Mouse (Mus musculus): Measurements from ENCODE around the gene Iqcf3. TPM values are rescaled to one million over a fixed set of nuclear protein-coding genes. Genes with fewer than 3 reads are reported as not detected.

Gene Iqcf3
- polyA plus RNA-seq, 1 experiment = 612 TPM

DNA sequence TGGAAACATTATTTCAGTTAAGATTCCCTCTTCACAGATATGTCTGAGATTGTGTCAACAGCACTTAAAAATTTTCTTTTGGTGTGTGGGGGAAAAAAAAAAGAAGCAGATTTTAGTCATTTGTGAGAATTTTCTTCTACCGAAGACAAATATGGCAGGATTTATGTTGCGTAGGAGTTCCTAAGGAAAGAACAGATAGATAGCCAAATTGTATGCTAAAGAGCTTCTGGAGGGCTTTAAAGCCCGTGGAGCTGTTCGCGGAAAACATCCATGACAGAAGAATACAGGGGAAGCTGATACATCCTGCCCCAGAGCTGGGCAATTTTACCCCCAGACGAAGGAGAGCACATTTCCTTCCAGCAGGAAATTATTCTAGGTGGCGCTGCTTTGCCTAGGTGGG lies 18.6 kb upstream of the Iqcf3 start:
- H3K27ac ChIP-seq (ENCODE audit: control insufficient read depth, insufficient read depth, low read depth, low read length) = no peak overlapping the region
- no peak overlapping the region for H3K4me3 ChIP-seq (ENCODE audit: control insufficient read depth, low read depth, low read length)
- no peaks in the 10 kb centered on the region for H3K36me3 ChIP-seq (ENCODE audit: control insufficient read depth, insufficient read depth, low read length)
- TF ChIP-seq CTCF (IDR thresholded peaks at IDR 0.05; ENCODE audit: control insufficient read depth, insufficient read depth, insufficient replicate concordance, low read depth, low read length) (no peak), POLR2A (IDR thresholded peaks at IDR 0.05; ENCODE audit: control insufficient read depth, low read depth, low read length) (no peak)
- H3K27me3 ChIP-seq (ENCODE audit: control insufficient read depth, insufficient read depth, low read length) = no peaks in the 10 kb centered on the region
- H3K4me1 ChIP-seq (ENCODE audit: control insufficient read depth, insufficient read depth, low read length) = no peaks in the 10 kb centered on the region; the same call in 1 of the 2 replicates

GRCm38 (mm10) chr9:106576112-106576511 lies 14.7 kb upstream of the Iqcf3 start:
- Histone ChIP-seq H3K4me1 (ENCODE audit: control insufficient read depth, insufficient read depth, low read length) (no peaks in the 10 kb centered on the region; the same call in 1 of the 2 replicates), H3K27me3 (ENCODE audit: control insufficient read depth, insufficient read depth, low read length) (no peaks in the 10 kb centered on the region), H3K4me3 (ENCODE audit: control insufficient read depth, low read depth, low read length) (no peak overlapping the region), H3K27ac (ENCODE audit: control insufficient read depth, insufficient read depth, low read depth, low read length) (no peak overlapping the region), H3K36me3 (ENCODE audit: control insufficient read depth, insufficient read depth, low read length) (no peaks in the 10 kb centered on the region)
- TF ChIP-seq CTCF (IDR thresholded peaks at IDR 0.05; ENCODE audit: control insufficient read depth, insufficient read depth, insufficient replicate concordance, low read depth, low read length) (no peak), POLR2A (IDR thresholded peaks at IDR 0.05; ENCODE audit: control insufficient read depth, low read depth, low read length) (no peak)

- Histone ChIP-seq H3K36me3 (ENCODE audit: control insufficient read depth, insufficient read depth, low read length) (no peaks in the 10 kb centered on the region), H3K27ac (ENCODE audit: control insufficient read depth, insufficient read depth, low read depth, low read length) (no peak overlapping the region), H3K27me3 (ENCODE audit: control insufficient read depth, insufficient read depth, low read length) (no peaks in the 10 kb centered on the region), H3K4me1 (ENCODE audit: control insufficient read depth, insufficient read depth, low read length) (no peaks in the 10 kb centered on the region; the same call in none of the 2 replicates), H3K4me3 (ENCODE audit: control insufficient read depth, low read depth, low read length) (no peak overlapping the region)
- no peak for TF ChIP-seq CTCF (IDR thresholded peaks at IDR 0.05; ENCODE audit: control insufficient read depth, insufficient read depth, insufficient replicate concordance, low read depth, low read length)
Observed at GRCm38 (mm10) chr9:106573366-106573765, 11.9 kb upstream of the Iqcf3 start.

DNA sequence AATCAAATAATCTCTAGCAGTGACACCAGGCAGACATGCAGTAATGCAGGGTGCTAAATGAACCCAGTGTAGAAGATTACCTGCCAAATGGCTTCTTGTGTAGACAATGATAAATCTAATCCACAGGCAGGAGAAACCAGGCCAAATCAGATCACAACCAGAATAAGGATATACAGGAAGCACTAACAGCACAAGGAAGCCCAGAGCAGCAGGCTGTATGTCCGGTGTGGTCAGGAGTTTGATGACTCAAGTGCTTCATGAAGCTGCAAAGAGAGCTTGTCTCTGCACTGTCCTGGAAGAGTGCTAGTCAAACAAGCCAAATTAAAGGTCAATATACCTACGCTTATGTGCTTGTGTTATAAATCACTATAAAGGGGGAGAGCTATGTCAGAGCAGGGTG lies 10.8 kb upstream of the Iqcf3 start:
- TF ChIP-seq CTCF (IDR thresholded peaks at IDR 0.05; ENCODE audit: control insufficient read depth, insufficient read depth, insufficient replicate concordance, low read depth, low read length) (no peak), POLR2A (IDR thresholded peaks at IDR 0.05; ENCODE audit: control insufficient read depth, low read depth, low read length) (no peak)
- Histone ChIP-seq H3K4me1 (ENCODE audit: control insufficient read depth, insufficient read depth, low read length) (no peaks in the 10 kb centered on the region; the same call in none of the 2 replicates), H3K36me3 (ENCODE audit: control insufficient read depth, insufficient read depth, low read length) (no peaks in the 10 kb centered on the region), H3K4me3 (ENCODE audit: control insufficient read depth, low read depth, low read length) (no peak overlapping the region), H3K27ac (ENCODE audit: control insufficient read depth, insufficient read depth, low read depth, low read length) (no peak overlapping the region), H3K27me3 (ENCODE audit: control insufficient read depth, insufficient read depth, low read length) (no peaks in the 10 kb centered on the region)

GRCm38 (mm10) chr9:106570896-106571295 lies 9.5 kb upstream of the Iqcf3 start, which contains the start of gene Iqcf4:
Iqcf4 (minus strand) TSS chr9:106570996.
- no peaks in the 10 kb centered on the region for H3K36me3 ChIP-seq (ENCODE audit: control insufficient read depth, insufficient read depth, low read length)
- H3K4me3 ChIP-seq (ENCODE audit: control insufficient read depth, low read depth, low read length) = peak within 1 kb of the TSS; percentile 79
- H3K4me1 ChIP-seq (ENCODE audit: control insufficient read depth, insufficient read depth, low read length) = no peaks in the 10 kb centered on the region; the same call in 1 of the 2 replicates
- TF ChIP-seq CTCF (IDR thresholded peaks at IDR 0.05; ENCODE audit: control insufficient read depth, insufficient read depth, insufficient replicate concordance, low read depth, low read length) (no peak), POLR2A (IDR thresholded peaks at IDR 0.05; ENCODE audit: control insufficient read depth, low read depth, low read length) (no peak)
- no peak within 1 kb of the TSS for H3K27ac ChIP-seq (ENCODE audit: control insufficient read depth, insufficient read depth, low read depth, low read length)
- H3K27me3 ChIP-seq (ENCODE audit: control insufficient read depth, insufficient read depth, low read length) = no peaks in the 10 kb centered on the region

DNA sequence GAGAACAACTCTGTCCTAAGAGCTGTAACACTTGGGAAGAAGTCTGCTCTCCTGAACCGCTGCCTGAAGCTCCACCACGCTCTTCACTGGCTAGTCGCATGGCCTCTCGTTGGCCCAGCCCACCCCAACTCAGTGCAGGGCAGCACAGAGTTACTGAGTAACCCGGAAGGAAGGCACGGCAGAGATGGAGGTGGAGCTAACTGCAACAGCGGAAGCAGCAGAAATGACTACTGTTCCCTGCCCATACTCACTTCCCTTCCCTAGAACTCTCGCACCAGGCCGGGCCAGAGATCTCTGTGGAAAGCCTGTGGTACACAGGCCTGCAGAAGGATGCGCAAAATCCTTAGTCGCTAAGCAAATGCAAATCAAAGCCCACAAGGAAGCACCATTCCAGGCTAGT lies 5.0 kb upstream of the Iqcf3 start:
- TF ChIP-seq CTCF (IDR thresholded peaks at IDR 0.05; ENCODE audit: control insufficient read depth, insufficient read depth, insufficient replicate concordance, low read depth, low read length) (no peak), POLR2A (IDR thresholded peaks at IDR 0.05; ENCODE audit: control insufficient read depth, low read depth, low read length) (no peak)
- no peaks in the 10 kb centered on the region for H3K27me3 ChIP-seq (ENCODE audit: control insufficient read depth, insufficient read depth, low read length)
- H3K4me3 ChIP-seq (ENCODE audit: control insufficient read depth, low read depth, low read length) = no peak overlapping the region
- H3K4me1 ChIP-seq (ENCODE audit: control insufficient read depth, insufficient read depth, low read length) = no peaks in the 10 kb centered on the region; the same call in 1 of the 2 replicates
- no peak overlapping the region for H3K27ac ChIP-seq (ENCODE audit: control insufficient read depth, insufficient read depth, low read depth, low read length)
- no peaks in the 10 kb centered on the region for H3K36me3 ChIP-seq (ENCODE audit: control insufficient read depth, insufficient read depth, low read length)

DNA sequence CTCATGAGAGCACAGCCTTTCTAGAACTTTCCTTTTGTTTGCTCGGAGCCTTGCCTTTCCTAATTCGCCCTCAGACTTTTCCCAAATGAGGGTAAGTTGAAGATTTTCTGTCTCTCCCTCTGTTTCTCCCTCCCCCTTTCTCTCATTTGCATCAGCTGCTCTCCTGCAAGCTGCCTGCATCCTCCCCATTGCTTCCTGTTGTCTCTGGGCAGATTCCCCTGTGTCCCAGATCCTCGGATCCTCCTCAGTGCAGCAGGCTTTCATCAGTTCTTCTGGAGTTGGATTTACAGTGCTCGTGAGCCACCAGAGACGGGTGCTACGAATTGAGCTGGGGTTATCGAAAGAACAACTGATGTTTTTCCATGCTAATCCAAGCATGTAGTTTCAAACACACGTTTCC lies 2.6 kb upstream of the Iqcf3 start:
- H3K4me1 ChIP-seq (ENCODE audit: control insufficient read depth, insufficient read depth, low read length) = no peaks in the 10 kb centered on the region; the same call in 1 of the 2 replicates
- no peak overlapping the region for H3K27ac ChIP-seq (ENCODE audit: control insufficient read depth, insufficient read depth, low read depth, low read length)
- H3K27me3 ChIP-seq (ENCODE audit: control insufficient read depth, insufficient read depth, low read length) = no peaks in the 10 kb centered on the region
- TF ChIP-seq POLR2A (IDR thresholded peaks at IDR 0.05; ENCODE audit: control insufficient read depth, low read depth, low read length) = no peak
- TF ChIP-seq CTCF (IDR thresholded peaks at IDR 0.05; ENCODE audit: control insufficient read depth, insufficient read depth, insufficient replicate concordance, low read depth, low read length) = no peak
- no peaks in the 10 kb centered on the region for H3K36me3 ChIP-seq (ENCODE audit: control insufficient read depth, insufficient read depth, low read length)
- peak overlapping the region; percentile 35 for H3K4me3 ChIP-seq (ENCODE audit: control insufficient read depth, low read depth, low read length)

GRCm38 (mm10) chr9:106562291-106562690 lies 860 bp upstream of the Iqcf3 start:
- H3K27me3 ChIP-seq (ENCODE audit: control insufficient read depth, insufficient read depth, low read length) = no peaks in the 10 kb centered on the region
- TF ChIP-seq CTCF (IDR thresholded peaks at IDR 0.05; ENCODE audit: control insufficient read depth, insufficient read depth, insufficient replicate concordance, low read depth, low read length) = no peak
- no peak for TF ChIP-seq POLR2A (IDR thresholded peaks at IDR 0.05; ENCODE audit: control insufficient read depth, low read depth, low read length)
- no peaks in the 10 kb centered on the region for H3K36me3 ChIP-seq (ENCODE audit: control insufficient read depth, insufficient read depth, low read length)
- no peak overlapping the region for H3K27ac ChIP-seq (ENCODE audit: control insufficient read depth, insufficient read depth, low read depth, low read length)
- peak overlapping the region; percentile 84 for H3K4me3 ChIP-seq (ENCODE audit: control insufficient read depth, low read depth, low read length)
- no peaks in the 10 kb centered on the region for H3K4me1 ChIP-seq (ENCODE audit: control insufficient read depth, insufficient read depth, low read length)
